Mouse (Mus musculus): ENCODE measurements around the gene Utp6.

DNA sequence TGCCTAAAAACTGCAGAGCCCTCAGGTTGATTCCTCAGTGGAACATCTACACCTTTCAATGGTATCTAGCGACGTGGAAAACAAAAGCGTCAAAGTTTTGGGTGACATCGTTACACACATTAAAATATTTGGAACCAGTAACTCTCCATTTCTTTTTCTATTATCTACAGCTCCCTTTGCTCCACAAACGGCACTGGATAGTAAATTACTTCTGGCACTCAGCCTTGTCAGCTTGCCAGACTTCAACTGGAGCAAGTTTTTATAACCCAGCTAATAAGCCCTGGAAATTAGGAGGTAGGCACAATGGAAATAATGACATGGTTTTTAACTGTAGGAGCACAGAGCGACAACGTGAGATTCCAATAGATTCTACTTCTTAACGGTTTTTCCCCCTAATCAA, 3.7 kb upstream of the Utp6 start:
- TF ChIP-seq CTCF (IDR thresholded peaks at IDR 0.05; ENCODE audit: low read depth, low read length), result no peak
- no peak for TF ChIP-seq POLR2A (IDR thresholded peaks at IDR 0.05; ENCODE audit: borderline replicate concordance, low read depth, low read length)

Measured in bone marrow macrophage, adult 2 months (primary cell).